Mouse (Mus musculus) lung, adult 2 months (tissue): ENCODE measurements around the gene Tmcc1.

ENCODE experiments used
- CTCF ChIP-seq: fragments of 200-500 bp; IDR thresholded peaks from 2 replicates; pipeline ENCODE4 v1.5.1; 2011; ENCODE audit warnings: mild to moderate bottlenecking, low read length, control low read depth; ENCODE audit not compliant: insufficient read depth
- POLR2A ChIP-seq: fragments of 200-500 bp; IDR thresholded peaks from 2 replicates; pipeline ENCODE4 v1.6.1; 2011; ENCODE audit warnings: low read depth, mild to moderate bottlenecking, control low read depth, low read length, borderline replicate concordance; ENCODE audit errors: extremely low read depth

- no peak for TF ChIP-seq CTCF
- TF ChIP-seq POLR2A = no peak
Observed at GRCm38 (mm10) chr6:115972083-115972764, 221.1 kb downstream of the Tmcc1 start.
